Mouse (Mus musculus) midbrain, embryonic 15.5 days (tissue): ENCODE measurements at regions not wholly inside any gene's neighbourhood (a gene's known extent, or its start where the extent isn't known, plus 50 kb on each side); places are given as distances from the start of the nearest gene placed in this dataset.

Experiments
- ATAC-seq: fragments of 200-750 bp; cut with Nextera tagmentation; replicated peaks from 2 replicates; pipeline ENCODE4 v1.8.0; 2017; ENCODE audit warnings: moderate TSS enrichment
- H3K27ac ChIP-seq: fragments of 300-500 bp; sonication (generic); 2 replicates; pipeline ENCODE4 v1.5.1; 2015; ENCODE audit warnings: mild to moderate bottlenecking, inconsistent platforms
- H3K27me3 ChIP-seq: fragments of 300-500 bp; sonication (generic); replicated peaks from 2 replicates; pipeline ENCODE4 v1.6.1; 2015; ENCODE audit warnings: inconsistent platforms
- H3K36me3 ChIP-seq: fragments of 300-500 bp; sonication (generic); replicated peaks from 2 replicates; pipeline ENCODE4 v1.6.1; 2015; ENCODE audit warnings: inconsistent platforms
- H3K4me1 ChIP-seq: fragments of 300-500 bp; sonication (generic); 2 replicates; pipeline ENCODE4 v1.6.1; 2015; ENCODE audit warnings: inconsistent platforms
- H3K4me2 ChIP-seq: fragments of 300-500 bp; sonication (generic); 2 replicates; pipeline ENCODE4 v1.6.1; 2015; ENCODE audit warnings: inconsistent platforms, mild to moderate bottlenecking, moderate library complexity
- H3K4me3 ChIP-seq: fragments of 300-500 bp; sonication (generic); 2 replicates; pipeline ENCODE4 v1.5.1; 2015; ENCODE audit warnings: mild to moderate bottlenecking, inconsistent platforms
- H3K9ac ChIP-seq: fragments of 300-500 bp; sonication (generic); 2 replicates; pipeline ENCODE4 v1.6.1; 2015; ENCODE audit warnings: mild to moderate bottlenecking, inconsistent platforms
- H3K9me3 ChIP-seq: fragments of 300-500 bp; sonication (generic); 2 replicates; pipeline ENCODE4 v1.6.1; 2016; ENCODE audit warnings: inconsistent platforms
- WGBS: fragments of 180-500 bp; shearing (Covaris S2); methylation state at CpG from one replicate; pipeline ENCODE4 v1.1.7; 2015; ENCODE audit warnings: mixed read lengths; 5-methylcytosine and 5-hydroxymethylcytosine counted together

- no peak overlapping the region for H3K9ac ChIP-seq
- no peaks in the 10 kb centered on the region for H3K27me3 ChIP-seq
- no peaks in the 10 kb centered on the region for H3K36me3 ChIP-seq
- 100% methylated on average over 1 of the region's 1 CpGs for WGBS
- H3K27ac ChIP-seq: no peak overlapping the region
- no peak for ATAC-seq
- H3K9me3 ChIP-seq: no peaks in the 10 kb centered on the region
- no peak overlapping the region for H3K4me3 ChIP-seq
- H3K4me2 ChIP-seq: no peak overlapping the region
- H3K4me1 ChIP-seq: no peaks in the 10 kb centered on the region
Observed at GRCm38 (mm10) chr4:124409279-124409678, 201.3 kb downstream of the 3100002H09Rik start.

DNA sequence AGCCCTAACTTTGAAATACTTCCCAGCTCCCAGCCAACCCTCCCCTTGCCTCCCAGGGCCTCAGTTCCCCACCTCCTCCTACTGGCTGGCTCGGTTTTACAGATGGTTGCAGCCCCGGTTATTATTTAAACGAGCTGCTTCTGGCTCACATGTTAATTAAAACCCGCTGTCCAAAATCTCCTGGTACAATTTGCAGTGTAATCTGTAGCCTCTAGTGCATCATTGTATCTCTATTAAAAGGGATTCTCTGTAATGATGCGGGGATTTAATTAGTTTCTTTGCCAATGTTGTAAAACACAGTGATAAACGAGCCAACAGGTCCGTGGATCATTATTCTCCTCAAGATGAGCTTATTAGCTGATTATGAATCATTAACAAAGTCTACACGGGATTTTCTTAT, 208.5 kb downstream of the 3100002H09Rik start:
- Histone ChIP-seq H3K27ac (no peak overlapping the region), H3K4me2 (no peak overlapping the region), H3K27me3 (no peaks in the 10 kb centered on the region), H3K4me3 (no peak overlapping the region), H3K36me3 (no peaks in the 10 kb centered on the region), H3K4me1 (peaks cover 21% of the 10 kb centered on the region), H3K9ac (no peak overlapping the region), H3K9me3 (no peaks in the 10 kb centered on the region)
- 42% methylated on average over 8 of the region's 8 CpGs for WGBS
- ATAC-seq: no peak

DNA sequence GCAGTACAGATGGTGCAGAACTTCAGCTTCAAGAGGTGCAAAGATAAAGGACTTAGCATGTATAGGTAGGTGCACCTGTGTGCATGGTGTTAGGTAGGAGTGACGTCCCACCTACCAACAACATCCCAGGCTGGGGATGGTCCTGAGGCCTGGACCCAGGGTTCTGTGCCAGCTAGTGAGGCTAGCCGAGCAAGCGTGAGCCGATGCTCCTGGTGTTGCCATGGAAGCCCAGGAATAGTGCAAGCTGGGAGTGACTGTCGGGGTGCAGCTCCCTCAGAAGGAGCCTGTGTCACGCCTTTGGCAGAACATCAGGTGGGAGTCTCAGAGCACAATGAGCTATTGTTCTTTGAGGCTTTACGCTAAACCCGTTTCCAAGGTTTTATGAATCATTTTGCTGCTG, 209.9 kb downstream of the 3100002H09Rik start:
- H3K4me2 ChIP-seq: no peak overlapping the region
- H3K27ac ChIP-seq: no peak overlapping the region
- 50% methylated on average over 8 of the region's 8 CpGs for WGBS
- no peaks in the 10 kb centered on the region for H3K27me3 ChIP-seq
- peaks cover 21% of the 10 kb centered on the region for H3K4me1 ChIP-seq
- H3K9me3 ChIP-seq: no peaks in the 10 kb centered on the region
- no peaks in the 10 kb centered on the region for H3K36me3 ChIP-seq
- ATAC-seq: peak; percentile 60; the same call in 1 of the 2 replicates
- no peak overlapping the region for H3K4me3 ChIP-seq
- H3K9ac ChIP-seq: no peak overlapping the region

DNA sequence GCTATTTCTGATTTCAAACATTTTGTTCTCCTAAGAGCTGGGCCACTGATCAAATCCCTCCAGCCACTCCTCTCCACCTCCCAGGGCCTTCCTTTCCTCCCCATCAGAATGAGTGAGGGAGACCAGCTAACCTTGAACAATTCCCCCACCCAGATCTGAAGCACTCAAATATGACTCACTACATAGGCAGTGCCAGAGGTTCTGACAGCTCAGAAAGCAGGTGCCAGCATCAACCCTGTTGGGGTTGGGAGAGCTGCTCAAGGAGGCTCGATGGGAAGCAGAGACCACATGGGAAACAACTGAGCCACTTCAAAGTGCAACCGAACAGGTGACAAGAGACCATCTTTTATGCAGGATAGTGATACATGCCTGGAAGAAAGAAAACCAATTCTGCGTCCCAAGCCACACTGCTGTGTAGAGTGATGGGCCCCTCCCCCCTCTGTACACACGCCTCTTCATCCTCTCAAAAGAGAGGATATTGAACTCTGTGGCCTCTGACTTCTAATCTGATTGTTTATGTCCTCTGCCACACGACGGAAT, 210.4 kb downstream of the 3100002H09Rik start:
- Histone ChIP-seq H3K9ac (no peak overlapping the region), H3K27me3 (no peaks in the 10 kb centered on the region), H3K9me3 (no peaks in the 10 kb centered on the region), H3K4me2 (no peak overlapping the region), H3K4me1 (peaks cover 21% of the 10 kb centered on the region), H3K27ac (no peak overlapping the region), H3K36me3 (no peaks in the 10 kb centered on the region), H3K4me3 (no peak overlapping the region)
- ATAC-seq: no peak
- WGBS: 50% methylated on average over 6 of the region's 6 CpGs

DNA sequence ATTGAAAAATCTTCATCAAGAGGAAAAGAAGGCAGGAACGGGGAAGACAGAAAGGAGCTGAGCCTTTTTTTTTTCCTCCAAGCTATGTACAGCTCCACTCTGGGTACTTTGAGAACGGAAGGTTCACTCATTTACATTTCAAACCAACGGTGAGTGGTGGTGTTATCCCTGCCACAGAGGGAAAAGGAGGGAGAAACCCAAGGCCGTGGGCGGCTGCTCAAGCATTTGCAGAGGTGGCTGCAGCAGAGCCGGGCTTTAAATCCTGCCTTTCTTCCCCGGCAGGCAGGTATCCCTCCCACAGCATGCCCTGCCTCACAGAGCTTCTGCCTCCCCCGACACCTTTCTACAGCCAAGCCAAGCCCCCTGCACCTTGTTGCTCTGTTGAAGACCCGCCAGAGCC, 212.2 kb downstream of the 3100002H09Rik start:
- no peak overlapping the region for H3K27ac ChIP-seq
- no peaks in the 10 kb centered on the region for H3K9me3 ChIP-seq
- no peak overlapping the region for H3K4me2 ChIP-seq
- H3K4me3 ChIP-seq: no peak overlapping the region
- no peak for ATAC-seq
- no peaks in the 10 kb centered on the region for H3K27me3 ChIP-seq
- H3K9ac ChIP-seq: no peak overlapping the region
- no peaks in the 10 kb centered on the region for H3K36me3 ChIP-seq
- H3K4me1 ChIP-seq: peaks cover 21% of the 10 kb centered on the region
- 33% methylated on average over 9 of the region's 9 CpGs for WGBS

- Histone ChIP-seq H3K9ac (no peak overlapping the region), H3K36me3 (no peaks in the 10 kb centered on the region), H3K27ac (no peak overlapping the region), H3K9me3 (no peaks in the 10 kb centered on the region), H3K27me3 (no peaks in the 10 kb centered on the region), H3K4me2 (no peak overlapping the region), H3K4me3 (no peak overlapping the region), H3K4me1 (peaks cover 19% of the 10 kb centered on the region)
- no peak for ATAC-seq
- 65% methylated on average over 13 of the region's 13 CpGs for WGBS
Observed at GRCm38 (mm10) chr4:124396566-124397283, 213.9 kb downstream of the 3100002H09Rik start.

DNA sequence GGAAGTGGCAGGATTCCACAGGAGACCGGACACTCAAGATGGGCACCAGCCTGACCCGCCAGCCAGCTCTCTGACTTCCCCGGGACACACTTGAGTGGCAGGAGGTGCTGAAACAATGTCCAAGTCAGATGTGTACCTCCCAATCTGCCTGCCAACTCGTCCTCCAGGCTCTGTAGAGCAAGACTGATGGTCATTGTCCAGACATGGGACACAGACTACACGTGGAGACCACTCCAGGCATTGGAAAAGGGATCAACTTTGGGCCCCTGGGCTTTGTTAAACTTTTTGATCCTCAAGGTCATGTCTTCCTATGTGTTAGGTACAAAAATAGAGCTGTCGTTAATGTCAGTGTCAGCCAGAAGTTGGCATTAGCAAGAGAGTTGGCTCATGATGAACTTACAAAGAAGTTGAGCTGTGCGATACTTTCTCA, 214.6 kb downstream of the 3100002H09Rik start:
- Histone ChIP-seq H3K4me1 (peaks cover 12% of the 10 kb centered on the region; the same call in 1 of the 2 replicates), H3K4me3 (no peak overlapping the region), H3K36me3 (no peaks in the 10 kb centered on the region), H3K9me3 (no peaks in the 10 kb centered on the region), H3K27ac (no peak overlapping the region), H3K27me3 (no peaks in the 10 kb centered on the region), H3K4me2 (no peak overlapping the region), H3K9ac (no peak overlapping the region)
- 73% methylated on average over 7 of the region's 7 CpGs for WGBS
- no peak for ATAC-seq

DNA sequence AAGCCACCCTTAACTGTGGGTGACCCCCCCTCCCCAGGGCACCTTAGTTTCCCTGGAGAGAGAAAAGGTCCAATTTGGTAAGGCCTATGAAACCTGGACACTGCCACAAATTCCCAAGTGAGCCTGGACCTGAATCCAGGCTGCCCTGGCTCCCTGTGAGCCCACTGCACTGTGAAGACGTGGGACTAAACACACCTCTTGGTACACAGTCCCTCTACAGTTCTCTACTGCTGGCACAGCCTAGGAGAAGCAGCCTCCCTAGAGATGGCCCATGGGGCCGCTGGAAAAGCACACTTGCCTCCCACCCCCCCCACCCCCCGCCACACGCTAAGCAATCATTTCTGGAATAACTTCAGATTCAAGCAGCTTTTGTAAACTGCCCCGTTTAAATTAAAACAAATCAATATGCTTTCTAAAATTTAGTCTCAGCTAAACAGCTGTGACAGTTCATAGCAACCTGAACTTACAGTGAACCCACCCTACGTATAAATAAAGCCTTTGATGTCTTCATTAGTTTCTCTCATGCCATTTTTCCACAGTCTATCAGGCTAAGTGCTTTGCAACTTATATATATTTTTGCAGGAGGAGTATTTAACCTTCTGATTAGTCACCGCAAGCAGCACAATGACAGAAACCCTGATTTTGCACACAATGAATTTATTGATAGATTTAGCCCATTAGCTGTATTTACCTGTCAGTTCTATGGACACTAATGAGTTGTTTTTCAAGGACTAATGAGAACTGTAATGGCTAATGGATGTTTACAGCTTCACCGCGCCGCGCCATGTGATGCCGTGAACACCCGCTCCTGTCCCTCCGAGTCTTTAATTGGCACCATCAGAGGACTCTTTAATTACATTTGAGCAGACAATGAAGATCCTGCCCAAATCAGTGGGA, 215.3 kb downstream of the 3100002H09Rik start:
- no peaks in the 10 kb centered on the region for H3K27me3 ChIP-seq
- peaks cover 6% of the 10 kb centered on the region; the same call in 1 of the 2 replicates for H3K4me1 ChIP-seq
- no peaks in the 10 kb centered on the region for H3K36me3 ChIP-seq
- WGBS: 67% methylated on average over 14 of the region's 14 CpGs
- H3K4me2 ChIP-seq: no peak overlapping the region
- no peak for ATAC-seq
- H3K27ac ChIP-seq: no peak overlapping the region
- no peaks in the 10 kb centered on the region for H3K9me3 ChIP-seq
- no peak overlapping the region for H3K4me3 ChIP-seq
- no peak overlapping the region for H3K9ac ChIP-seq

- no peaks in the 10 kb centered on the region for H3K27me3 ChIP-seq
- H3K36me3 ChIP-seq: no peaks in the 10 kb centered on the region
- H3K27ac ChIP-seq: no peak overlapping the region
- H3K4me2 ChIP-seq: no peak overlapping the region
- WGBS: 65% methylated on average over 10 of the region's 10 CpGs
- H3K9ac ChIP-seq: no peak overlapping the region
- H3K4me3 ChIP-seq: no peak overlapping the region
- peaks cover 4% of the 10 kb centered on the region; the same call in 1 of the 2 replicates for H3K4me1 ChIP-seq
- no peak for ATAC-seq
- no peaks in the 10 kb centered on the region for H3K9me3 ChIP-seq
Observed at GRCm38 (mm10) chr4:124393595-124393994, 217.0 kb downstream of the 3100002H09Rik start.

GRCm38 (mm10) chr4:124389067-124389466, 221.5 kb downstream of the 3100002H09Rik start:
- no peak overlapping the region for H3K9ac ChIP-seq
- H3K9me3 ChIP-seq: no peaks in the 10 kb centered on the region
- no peaks in the 10 kb centered on the region for H3K4me1 ChIP-seq
- no peaks in the 10 kb centered on the region for H3K36me3 ChIP-seq
- no peak for ATAC-seq
- no peak overlapping the region for H3K4me3 ChIP-seq
- no peaks in the 10 kb centered on the region for H3K27me3 ChIP-seq
- H3K4me2 ChIP-seq: no peak overlapping the region
- H3K27ac ChIP-seq: no peak overlapping the region
- WGBS: 62% methylated on average over 10 of the region's 10 CpGs

GRCm38 (mm10) chr4:124385106-124386055, 225.2 kb downstream of the 3100002H09Rik start:
- Histone ChIP-seq H3K36me3 (no peaks in the 10 kb centered on the region), H3K4me1 (no peaks in the 10 kb centered on the region), H3K27me3 (no peaks in the 10 kb centered on the region), H3K9ac (no peak overlapping the region), H3K27ac (no peak overlapping the region), H3K4me3 (no peak overlapping the region), H3K9me3 (no peaks in the 10 kb centered on the region), H3K4me2 (no peak overlapping the region)
- no peak for ATAC-seq
- 35% methylated on average over 11 of the region's 11 CpGs for WGBS
